Mouse (Mus musculus): ENCODE measurements around the gene Dnm3.

The Dnm3 gene

GRCm38 (mm10) chr1:162035800-162036460, 441.9 kb downstream of the Dnm3 start:
- DNase-seq (ENCODE audit: low read depth, low spot score): no peak

- no peak for DNase-seq (ENCODE audit: low read depth, low spot score)
Observed at GRCm38 (mm10) chr1:162023681-162024270, 454.1 kb downstream of the Dnm3 start.

DNA sequence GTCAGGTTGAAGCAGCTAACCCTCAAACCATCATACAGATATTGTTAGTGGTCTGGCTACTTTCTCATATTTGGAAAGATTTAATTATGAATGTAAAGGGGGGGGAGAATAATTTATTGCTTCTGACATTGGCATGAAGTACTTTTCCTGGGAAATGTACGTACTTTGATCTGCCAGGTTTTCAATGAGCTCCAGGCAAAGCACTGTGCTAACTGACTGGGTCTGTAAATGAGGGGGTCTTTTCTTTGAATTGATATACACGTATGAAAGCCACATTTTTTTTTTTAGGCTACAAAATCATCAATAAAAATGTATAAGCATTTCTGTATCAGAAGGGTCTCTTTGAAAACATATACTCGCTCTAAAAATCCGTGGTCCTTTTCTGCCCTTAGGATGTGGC, 457.1 kb downstream of the Dnm3 start:
- no peak for DNase-seq (ENCODE audit: low read depth, low spot score)

GRCm38 (mm10) chr1:162020303-162020731, 457.5 kb downstream of the Dnm3 start:
- DNase-seq (ENCODE audit: low read depth, low spot score): no peak

DNA sequence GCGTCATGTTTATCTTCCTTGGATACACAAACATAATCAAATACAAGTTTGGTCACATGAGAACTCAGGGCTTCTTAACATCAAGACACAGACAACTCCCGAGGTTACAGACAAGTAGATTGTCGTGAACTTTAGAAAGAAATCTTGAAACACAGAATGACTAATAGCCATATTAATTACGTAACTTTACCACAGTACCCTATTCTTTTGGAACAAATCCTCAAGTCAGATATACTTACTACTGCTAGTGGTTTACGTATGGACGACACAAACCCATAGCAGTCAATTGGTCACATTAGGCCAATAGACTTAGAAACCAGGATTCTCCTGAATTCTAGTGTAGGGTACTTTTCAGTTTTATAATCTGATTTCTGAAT, 459.2 kb downstream of the Dnm3 start:
- no peak for DNase-seq (ENCODE audit: low read depth, low spot score)

DNA sequence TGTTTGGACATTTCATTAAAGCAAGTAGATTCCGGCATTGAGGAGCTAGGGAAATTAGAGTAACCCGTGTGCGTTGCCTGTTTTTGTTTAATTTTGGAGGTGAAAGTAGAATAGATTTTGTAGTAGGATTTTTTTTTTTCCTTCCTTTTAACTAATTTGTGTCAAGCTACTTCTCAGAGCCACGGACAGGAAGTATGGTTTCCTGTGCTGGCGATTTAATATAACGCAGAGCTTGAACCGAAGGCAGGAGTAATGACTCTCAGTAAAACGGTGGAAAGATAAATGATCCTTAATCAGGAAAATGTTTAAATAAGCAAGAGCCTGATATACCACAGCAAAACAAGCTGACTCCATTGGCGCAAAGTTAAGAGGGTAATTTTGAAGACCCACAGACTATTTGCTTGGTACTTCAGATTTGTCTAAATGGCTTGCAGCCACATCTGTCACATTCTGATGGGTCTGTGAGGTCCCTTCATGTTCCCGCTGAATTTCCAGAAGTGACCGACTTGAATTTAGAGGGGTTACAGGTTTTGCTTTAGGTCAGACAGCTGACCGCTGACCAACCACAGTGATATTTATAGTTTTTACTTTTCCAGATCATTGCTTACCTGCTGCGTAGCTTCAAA, 459.7 kb downstream of the Dnm3 start:
- DNase-seq (ENCODE audit: low read depth, low spot score): no peak

DNA sequence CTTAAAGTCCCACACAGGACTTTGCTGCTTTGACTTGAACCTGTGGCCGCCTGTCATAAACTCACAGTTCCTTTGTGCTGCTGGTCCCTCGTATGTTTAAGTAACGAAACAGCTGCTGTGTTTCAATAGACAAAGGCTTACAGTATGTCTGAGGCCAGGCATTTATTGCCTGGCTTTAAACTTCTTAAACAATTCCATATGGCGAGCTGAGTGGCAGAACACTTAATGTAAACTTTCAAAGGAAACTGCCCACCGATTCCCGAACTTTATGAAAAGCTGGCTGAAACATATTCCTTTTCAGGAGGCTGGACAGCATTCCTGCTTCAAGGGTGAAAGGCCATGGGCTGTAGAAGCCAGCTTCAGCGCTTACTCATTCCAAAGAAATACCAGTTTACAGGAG, 460.9 kb downstream of the Dnm3 start:
- no peak for DNase-seq (ENCODE audit: low read depth, low spot score)

GRCm38 (mm10) chr1:162015247-162015862, 462.5 kb downstream of the Dnm3 start:
- DNase-seq (ENCODE audit: low read depth, low spot score): no peak

- no peak for DNase-seq (ENCODE audit: low read depth, low spot score)
Observed at GRCm38 (mm10) chr1:162013561-162013960, 464.3 kb downstream of the Dnm3 start.

- DNase-seq (ENCODE audit: low read depth, low spot score): no peak
Observed at GRCm38 (mm10) chr1:162011523-162012245, 466.1 kb downstream of the Dnm3 start.

DNA sequence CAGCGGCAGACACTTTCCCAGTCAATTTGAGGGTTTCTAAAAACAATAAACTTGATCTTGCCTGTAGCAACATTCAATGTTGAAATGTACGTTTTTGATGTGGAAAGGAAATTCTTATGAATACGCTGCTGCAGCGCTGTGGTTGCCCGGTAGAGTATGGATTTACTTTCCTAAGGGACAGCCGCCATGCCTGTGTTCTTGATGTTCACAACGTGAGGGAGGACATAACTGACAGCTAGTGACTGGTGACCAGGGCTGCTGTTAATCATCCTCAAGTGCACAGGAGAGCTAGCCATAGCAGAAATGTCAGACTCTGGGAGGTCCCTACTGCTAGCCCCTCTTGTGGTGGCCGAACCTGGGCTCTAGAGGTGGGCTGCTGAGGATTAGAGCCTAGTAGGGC, 468.7 kb downstream of the Dnm3 start:
- DNase-seq (ENCODE audit: low read depth, low spot score): no peak

DNA sequence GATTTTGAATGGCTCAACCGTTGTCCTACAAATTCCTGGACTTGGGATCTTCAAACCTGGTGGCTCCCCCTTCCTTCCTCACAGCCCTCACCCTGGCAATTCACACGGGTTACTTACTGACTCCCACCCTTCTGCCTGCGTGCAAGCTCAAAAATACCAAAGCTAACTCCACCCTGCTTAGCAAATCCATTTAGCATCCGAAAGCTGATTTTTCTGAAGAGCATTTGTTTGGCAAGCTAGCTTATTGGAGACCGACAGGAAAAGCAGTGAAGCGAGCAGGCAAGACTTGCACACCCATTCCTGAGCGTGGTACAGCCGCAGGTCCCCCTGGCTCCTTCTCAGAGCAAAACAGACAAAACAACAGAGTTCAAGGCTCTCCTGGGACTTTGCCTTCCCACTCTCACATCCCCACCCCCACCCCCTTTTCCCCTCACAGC, 469.2 kb downstream of the Dnm3 start:
- DNase-seq (ENCODE audit: low read depth, low spot score): no peak

DNA sequence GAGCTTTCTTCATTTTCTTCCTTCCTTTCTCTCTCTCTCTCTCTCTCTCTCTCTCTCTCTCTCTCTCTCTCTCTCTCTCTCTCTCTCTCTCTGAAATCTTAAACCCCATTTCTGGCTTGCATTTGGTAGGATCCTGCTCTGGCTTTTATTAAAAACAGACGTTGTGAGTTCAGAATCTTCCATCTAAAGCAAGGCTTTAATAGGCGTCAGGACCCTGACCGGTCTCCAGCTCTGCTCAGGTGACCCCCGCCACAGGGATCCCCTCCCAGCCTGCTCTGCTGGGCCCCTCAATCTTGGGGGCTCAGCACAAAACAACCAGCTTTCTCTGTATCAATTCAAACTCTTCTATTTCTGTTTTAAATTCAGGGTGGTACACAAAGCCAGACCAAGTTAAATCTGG, 469.6 kb downstream of the Dnm3 start:
- DNase-seq (ENCODE audit: low read depth, low spot score): no peak

- no peak for DNase-seq (ENCODE audit: low read depth, low spot score)
Observed at GRCm38 (mm10) chr1:162006109-162006508, 471.7 kb downstream of the Dnm3 start.

DNA sequence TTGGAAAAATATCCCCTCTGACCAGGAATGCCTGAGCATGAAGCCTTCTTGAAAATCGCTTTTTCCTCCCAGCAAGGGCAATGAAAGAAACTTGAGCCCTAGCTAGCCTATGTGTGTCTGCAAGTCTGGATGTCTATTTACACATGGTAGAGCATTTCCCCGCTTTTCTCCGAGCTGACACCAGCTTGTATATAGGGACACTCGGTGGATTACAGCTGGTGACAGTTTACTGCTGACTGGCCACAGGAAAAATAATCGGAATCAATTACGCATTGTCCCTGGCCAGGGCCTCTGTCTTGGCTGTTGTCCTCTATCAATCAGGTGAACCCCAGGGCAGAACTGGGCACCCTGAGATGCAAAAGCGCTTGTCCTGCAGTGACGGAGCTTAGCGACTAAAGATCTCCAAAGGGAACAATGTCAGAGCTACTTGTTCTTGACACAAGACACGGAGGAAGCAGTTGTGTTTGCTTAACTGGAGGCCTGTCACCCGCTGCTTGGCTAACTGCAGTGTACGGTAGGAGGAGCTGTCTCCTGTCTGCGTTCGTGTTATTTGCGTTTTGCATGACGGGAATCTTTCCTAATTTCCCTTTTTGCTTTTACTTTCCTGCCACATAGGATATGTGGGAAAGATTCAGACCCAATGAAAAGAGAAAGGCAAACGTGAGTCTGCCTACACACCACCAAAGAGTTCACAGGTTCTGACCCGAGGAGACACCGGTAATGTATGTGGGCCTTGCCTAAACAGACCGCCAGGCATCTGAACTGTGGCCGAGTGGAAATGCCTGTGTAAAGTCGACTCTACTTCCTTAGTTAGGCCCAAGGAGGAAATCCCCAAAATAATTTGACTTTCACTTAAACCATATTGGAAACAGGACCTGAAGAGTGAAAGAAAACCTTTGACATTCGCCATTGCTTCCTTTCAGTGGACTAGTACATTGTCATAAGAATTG, 472.7 kb downstream of the Dnm3 start:
- DNase-seq (ENCODE audit: low read depth, low spot score): no peak

- DNase-seq (ENCODE audit: low read depth, low spot score): no peak
Observed at GRCm38 (mm10) chr1:162004518-162004780, 473.4 kb downstream of the Dnm3 start.

DNA sequence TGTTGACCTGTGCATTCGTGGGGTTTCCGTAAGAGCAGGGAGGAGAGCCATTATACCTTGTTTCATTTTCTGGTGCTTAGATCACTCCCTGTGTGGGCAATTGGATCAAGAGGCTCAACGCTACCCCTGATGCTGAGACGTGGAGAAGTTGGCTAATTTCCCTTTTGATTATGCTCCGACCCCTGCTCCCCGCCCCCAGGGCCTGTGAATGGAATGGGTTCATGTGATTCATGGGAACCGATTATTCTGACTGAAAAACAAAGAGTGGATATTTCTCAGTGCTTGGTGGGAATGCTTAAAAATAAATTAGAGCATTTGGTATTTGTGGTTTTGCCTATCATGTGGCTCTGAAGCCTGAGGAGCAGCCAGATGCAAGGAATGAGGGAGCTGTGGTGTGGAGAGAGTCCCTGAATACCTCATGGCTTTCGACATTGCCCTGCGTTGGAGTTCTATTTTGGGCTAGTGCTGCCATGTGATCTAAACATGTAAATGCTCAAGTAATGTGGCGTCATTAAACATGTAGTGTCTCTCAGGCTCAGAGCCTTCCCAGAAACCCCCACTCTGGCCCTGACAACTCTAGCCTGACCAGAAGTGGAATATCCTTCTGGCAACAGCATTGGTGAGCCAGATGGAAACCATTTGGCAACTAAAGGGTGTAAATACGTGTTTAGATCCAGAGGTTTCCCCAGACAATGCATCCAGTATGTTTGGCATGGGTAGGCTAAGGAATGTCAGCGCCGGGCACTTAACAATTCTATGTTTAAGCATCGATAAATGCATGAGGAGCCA, 473.9 kb downstream of the Dnm3 start:
- DNase-seq (ENCODE audit: low read depth, low spot score): no peak

GRCm38 (mm10) chr1:162001328-162001727, 476.5 kb downstream of the Dnm3 start:
- no peak for DNase-seq (ENCODE audit: low read depth, low spot score)

GRCm38 (mm10) chr1:161999882-162000371, 477.9 kb downstream of the Dnm3 start:
- peak; percentile 31 for DNase-seq (ENCODE audit: low read depth, low spot score)

- DNase-seq (ENCODE audit: low read depth, low spot score): no peak
Observed at GRCm38 (mm10) chr1:161999338-161999737, 478.5 kb downstream of the Dnm3 start.
